Mouse (Mus musculus): Measurements from ENCODE around the gene Opalin.

The Opalin gene

GRCm38 (mm10) chr19:41073746-41074455 is 3.0 kb downstream of the Opalin start:
- no peak for DNase-seq (ENCODE audit: low spot score in 2 of 2)

- peak; percentile 77 to 82 for DNase-seq (ENCODE audit: low spot score in 2 of 2)
Measured at GRCm38 (mm10) chr19:41071500-41071899, 5.4 kb downstream of the Opalin start.

- no peak for DNase-seq (ENCODE audit: low spot score in 2 of 2)
Measured at GRCm38 (mm10) chr19:41054702-41055101, 22.2 kb downstream of the Opalin start.

GRCm38 (mm10) chr19:41053530-41053929 is 23.4 kb downstream of the Opalin start:
- peak; percentile 48 to 66 for DNase-seq (ENCODE audit: low spot score in 2 of 2)

- no peak for DNase-seq (ENCODE audit: low spot score in 2 of 2)
Measured at GRCm38 (mm10) chr19:41052247-41052646, 24.7 kb downstream of the Opalin start.

GRCm38 (mm10) chr19:41051714-41052113 is 25.2 kb downstream of the Opalin start:
- no peak for DNase-seq (ENCODE audit: low spot score in 2 of 2)

- no peak for DNase-seq (ENCODE audit: low spot score in 2 of 2)
Measured at GRCm38 (mm10) chr19:41048187-41048559, 28.7 kb downstream of the Opalin start.

GRCm38 (mm10) chr19:41047437-41048186 is 29.3 kb downstream of the Opalin start:
- DNase-seq (ENCODE audit: low spot score in 2 of 2) = no peak

- no peak for DNase-seq (ENCODE audit: low spot score in 2 of 2)
Measured at GRCm38 (mm10) chr19:41045091-41045770, 31.7 kb downstream of the Opalin start.

- DNase-seq (ENCODE audit: low spot score in 2 of 2) = peak; percentile 59 to 62
Measured at GRCm38 (mm10) chr19:41039110-41039509, 37.8 kb downstream of the Opalin start.

GRCm38 (mm10) chr19:41035809-41036551 is 40.9 kb downstream of the Opalin start:
- no peak for DNase-seq (ENCODE audit: low spot score in 2 of 2)

- DNase-seq (ENCODE audit: low spot score in 2 of 2) = no peak
Measured at GRCm38 (mm10) chr19:41031869-41032268, 45.0 kb downstream of the Opalin start.

GRCm38 (mm10) chr19:41031009-41031408 is 45.9 kb downstream of the Opalin start:
- peak; percentile 41 to 54 for DNase-seq (ENCODE audit: low spot score in 2 of 2)

GRCm38 (mm10) chr19:41030161-41030560 is 46.8 kb downstream of the Opalin start:
- DNase-seq (ENCODE audit: low spot score in 2 of 2) = no peak

GRCm38 (mm10) chr19:41029219-41029618 is 47.7 kb downstream of the Opalin start, which contains the start of gene Dntt:
Gene Dntt, plus strand, starts transcription at chr19:41029275.
- no peak for DNase-seq (ENCODE audit: low spot score in 2 of 2)

GRCm38 (mm10) chr19:41027601-41028000 is 49.3 kb downstream of the Opalin start:
- no peak for DNase-seq (ENCODE audit: low spot score in 2 of 2)

GRCm38 (mm10) chr19:41027024-41027423 is 49.9 kb downstream of the Opalin start:
- DNase-seq (ENCODE audit: low spot score in 2 of 2) = no peak

- DNase-seq (ENCODE audit: low spot score in 2 of 2) = no peak
Measured at GRCm38 (mm10) chr19:41026551-41026950, 50.4 kb downstream of the Opalin start.

GRCm38 (mm10) chr19:41022244-41022643 is 54.7 kb downstream of the Opalin start:
- no peak for DNase-seq (ENCODE audit: low spot score in 2 of 2)

GRCm38 (mm10) chr19:41020537-41020936 is 56.4 kb downstream of the Opalin start:
- no peak for DNase-seq (ENCODE audit: low spot score in 2 of 2)

- DNase-seq (ENCODE audit: low spot score in 2 of 2) = no peak
Measured at GRCm38 (mm10) chr19:41019164-41019675, 57.7 kb downstream of the Opalin start.
